Mouse (Mus musculus) CD4-positive, CD25-positive, alpha-beta regulatory T cell, adult 4 months (primary cell): ENCODE results near the gene Itfg2. TPM values are rescaled to one million over a fixed set of nuclear protein-coding genes. Genes with fewer than 3 reads are reported as not detected.
A peak's percentile ranks its signal among the peaks of the same experiment; 100 is the strongest.

Experiments
- ATAC-seq: one replicate; pipeline ENCODE4 v1.8.0; 2017
- polyA plus RNA-seq, 2 experiments: library from polyadenylated mRNA; unstranded; fragments of 100-300 nt; shearing (Covaris generic); gene quantifications; one replicate each; pipeline ENCODE4 v1.2.1; 2017

Gene Itfg2
- polyA plus RNA-seq, 2 experiments from 2014 or later: 24.5 to 37.1 TPM

DNA sequence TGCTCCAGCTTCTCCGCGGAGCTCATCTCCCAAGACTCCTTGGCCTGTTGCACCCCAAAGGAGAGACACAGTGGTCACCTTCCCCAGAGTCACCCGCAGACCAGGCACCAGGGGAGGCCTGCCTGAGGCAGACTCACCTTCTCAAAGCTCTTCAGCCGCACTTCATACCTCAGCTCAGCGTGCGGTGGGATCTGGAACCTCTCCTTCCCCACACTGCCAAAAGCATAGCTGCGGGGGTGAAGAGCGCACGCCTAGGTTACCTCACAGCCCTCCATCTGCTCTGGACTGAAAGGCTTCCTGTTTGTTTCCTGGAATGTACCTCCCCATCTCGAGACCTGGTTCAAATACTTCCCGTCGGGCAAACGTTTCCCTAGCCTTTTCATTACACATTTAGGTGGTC lies 8.8 kb upstream of the Itfg2 start:
- no peak for ATAC-seq

DNA sequence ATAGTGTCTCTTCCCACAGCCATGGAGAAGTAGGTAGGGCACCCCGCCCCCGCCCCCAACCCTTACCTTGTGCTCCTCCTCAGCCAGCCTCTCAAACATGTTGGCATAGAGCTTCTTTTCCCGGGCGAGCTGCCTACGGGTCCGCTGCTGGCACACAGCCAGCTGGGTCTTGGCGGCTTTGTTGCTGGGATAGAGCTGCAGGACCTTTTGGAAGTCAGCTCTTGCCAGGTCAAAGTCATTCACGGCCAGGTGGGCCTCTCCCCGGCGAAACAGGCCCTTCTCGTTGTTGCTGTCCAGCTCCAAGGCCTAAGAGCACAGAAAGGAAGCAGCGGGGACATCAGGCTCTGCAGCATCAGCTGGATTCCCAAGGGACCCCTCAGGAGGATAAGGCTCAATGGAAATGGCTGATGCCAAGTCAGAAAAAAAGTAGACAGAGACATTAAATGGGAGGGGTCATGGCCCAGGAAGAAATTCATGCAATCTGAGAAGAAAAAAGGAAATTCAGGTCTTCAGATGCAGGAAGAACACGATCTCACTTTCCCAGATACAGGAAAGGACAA lies 7.7 kb upstream of the Itfg2 start:
- no peak for ATAC-seq

DNA sequence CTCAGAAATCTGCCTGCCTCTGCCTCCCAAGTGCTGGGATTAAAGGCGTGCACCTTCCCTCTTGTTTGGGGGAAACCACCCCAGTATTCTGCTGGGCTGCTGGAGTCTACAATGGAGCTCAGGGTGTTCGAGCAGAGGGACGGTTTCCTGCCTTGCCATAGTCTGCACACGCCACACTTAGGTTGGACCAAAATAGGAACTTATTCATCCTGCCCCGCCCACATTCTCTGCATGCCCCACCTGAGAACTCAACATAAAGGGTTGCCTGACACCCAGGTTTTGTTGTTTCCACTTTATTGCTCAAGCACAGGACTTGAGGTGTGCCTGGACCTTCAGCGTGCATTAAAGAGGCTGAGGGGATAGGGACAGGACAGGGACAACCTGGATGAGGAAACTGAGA lies 5.1 kb upstream of the Itfg2 start:
- ATAC-seq: no peak

DNA sequence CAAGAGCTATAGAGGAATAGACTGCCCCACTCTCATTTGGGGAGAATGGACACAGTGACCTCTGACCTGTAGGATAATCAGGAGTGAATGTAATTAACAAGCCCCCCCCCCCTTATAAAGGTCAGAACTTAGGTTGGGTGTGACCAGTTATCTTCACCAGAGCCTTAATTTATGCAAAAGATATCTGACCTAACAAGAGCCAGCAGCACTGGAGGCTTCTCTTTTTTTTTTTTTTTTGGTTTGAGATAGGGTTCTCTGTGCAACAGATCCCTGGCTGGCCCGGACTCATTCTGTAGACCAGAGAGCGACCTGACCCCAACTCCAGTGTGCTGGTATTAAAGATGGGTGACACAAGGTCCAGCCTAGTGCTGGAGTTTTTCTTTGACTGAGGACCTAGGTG lies 4.6 kb upstream of the Itfg2 start:
- no peak for ATAC-seq

DNA sequence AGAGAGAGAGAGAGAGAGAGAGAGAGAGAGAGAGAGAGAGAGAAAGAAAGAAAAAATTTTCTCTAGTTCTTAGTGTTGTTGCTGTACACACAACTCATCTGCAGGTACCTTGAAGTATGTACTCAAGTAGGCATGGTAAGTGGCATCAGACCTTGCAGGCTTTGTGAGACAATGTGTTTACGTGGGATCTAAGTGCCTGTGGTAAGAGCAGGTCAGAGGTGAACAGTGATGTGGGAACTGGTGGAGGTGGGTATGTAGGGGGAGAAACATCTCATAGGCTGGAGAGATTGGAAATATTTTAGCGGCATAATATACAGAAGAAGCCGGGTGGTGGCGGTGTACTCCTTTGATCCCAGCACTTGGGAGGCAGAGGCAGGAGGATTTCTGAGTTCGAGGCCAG lies 2.8 kb upstream of the Itfg2 start:
- no peak for ATAC-seq

DNA sequence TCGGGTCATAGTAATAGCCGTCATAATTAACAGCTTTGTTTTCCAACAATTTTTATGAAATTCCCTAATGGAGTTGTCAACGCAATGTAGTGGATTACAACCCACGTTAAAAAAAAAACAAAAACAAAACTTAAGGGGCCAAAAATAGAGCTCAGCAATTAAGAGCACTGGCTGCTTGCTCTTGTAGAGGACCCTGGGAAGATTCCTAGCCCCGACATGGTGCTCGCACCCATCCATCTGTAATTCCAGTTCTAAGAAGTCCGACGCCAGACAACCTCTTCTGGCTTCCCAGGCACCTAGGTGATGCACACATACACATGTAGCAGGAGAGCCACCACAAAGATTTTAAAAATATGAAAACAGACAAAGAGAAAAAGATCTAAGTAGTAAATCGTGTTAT lies 315 bp upstream of the Itfg2 start:
- peak; percentile 2 for ATAC-seq

DNA sequence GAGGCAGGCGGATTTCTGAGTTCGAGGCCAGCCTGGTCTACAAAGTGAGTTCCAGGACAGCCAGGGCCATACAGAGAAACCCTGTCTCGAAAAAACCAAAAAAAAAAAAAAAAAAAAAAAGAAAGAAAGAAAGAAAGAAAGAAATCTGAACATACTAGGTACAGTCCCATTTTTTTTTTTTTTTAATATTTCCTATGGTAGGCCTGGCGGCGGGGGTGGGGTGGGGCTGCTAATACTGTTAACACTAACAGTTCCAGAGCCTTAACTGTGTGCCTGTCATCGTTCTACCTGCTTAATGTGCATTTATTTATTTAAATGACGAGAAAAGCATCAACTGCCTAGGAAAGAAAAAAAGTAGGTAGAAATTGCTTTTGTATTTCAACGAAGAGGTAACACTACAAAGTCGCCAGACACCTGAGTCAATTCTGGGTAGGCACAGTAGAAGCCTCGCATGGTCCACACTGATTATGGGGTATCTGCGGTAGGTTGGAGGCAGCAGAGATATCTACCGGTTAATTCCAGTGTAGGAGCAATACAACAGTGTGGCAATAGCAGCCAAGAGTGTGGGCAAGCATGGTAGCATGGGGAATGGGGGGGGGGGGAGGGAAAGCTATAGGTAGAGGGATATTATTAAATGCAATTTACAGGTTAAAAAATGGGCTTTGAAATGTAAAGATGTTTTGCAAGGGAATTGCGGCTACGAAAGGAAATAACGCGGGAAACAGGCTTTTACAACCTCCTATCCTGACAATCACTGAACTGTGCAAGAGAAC lies 1.0 kb downstream of the Itfg2 start:
- no peak for ATAC-seq

DNA sequence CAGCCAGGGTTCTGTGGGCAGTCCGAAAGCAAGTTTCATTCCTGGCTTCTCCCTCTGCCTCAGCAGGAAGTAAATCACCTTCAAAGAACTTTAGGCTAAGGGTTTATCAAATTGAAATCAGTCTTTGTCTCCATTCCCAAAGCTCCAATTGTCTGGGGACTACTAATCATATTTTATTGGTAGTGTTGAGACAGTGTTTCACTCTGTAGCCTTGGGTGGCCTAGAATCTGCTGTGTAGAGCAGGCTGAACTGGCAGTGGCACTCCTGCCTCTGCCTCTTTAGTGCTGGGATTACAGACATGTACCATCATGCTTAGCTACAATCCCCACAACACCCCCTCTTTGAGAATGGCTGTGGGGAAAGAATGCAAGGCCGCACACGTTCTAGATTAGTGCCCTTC lies 3.3 kb downstream of the Itfg2 start:
- ATAC-seq: no peak

DNA sequence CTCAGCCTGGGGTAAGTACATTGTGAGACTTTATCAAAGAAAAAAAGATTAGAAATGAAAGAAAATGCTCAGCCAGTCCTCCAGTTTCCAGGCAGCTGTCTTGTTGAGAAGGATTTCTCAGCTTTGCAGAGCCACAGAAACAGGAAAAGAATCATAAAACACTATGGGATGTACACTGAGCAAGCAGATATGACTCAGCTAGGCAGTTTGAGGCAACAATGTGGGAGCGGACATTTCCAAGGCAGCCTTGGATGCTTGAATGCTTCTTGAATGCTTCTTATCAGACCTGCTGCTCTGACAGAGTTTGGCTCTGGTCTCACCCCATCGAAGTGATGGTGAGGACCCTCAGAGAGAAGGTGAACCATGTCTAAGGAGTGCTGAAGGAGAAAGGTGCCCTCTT lies 3.7 kb downstream of the Itfg2 start:
- ATAC-seq: no peak

DNA sequence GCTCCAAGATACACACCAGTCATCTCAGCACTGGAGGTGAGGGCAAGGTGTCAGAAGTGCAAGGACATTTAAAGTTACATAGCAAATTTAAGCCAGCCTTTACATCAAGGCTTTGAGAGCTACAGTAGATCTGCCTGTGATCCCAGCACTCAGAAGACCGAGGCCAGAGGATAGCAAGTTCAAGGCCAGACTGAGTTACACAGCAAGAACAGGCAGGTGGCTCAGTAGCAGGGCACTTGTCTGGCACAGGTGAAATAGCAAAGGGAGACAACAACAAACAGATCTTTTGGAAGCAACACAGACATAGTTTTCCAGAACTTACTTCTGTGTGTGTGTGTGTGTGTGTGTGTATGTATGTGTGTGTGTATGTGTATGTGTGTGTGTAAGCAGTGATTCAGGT lies 6.7 kb downstream of the Itfg2 start:
- ATAC-seq: no peak

DNA sequence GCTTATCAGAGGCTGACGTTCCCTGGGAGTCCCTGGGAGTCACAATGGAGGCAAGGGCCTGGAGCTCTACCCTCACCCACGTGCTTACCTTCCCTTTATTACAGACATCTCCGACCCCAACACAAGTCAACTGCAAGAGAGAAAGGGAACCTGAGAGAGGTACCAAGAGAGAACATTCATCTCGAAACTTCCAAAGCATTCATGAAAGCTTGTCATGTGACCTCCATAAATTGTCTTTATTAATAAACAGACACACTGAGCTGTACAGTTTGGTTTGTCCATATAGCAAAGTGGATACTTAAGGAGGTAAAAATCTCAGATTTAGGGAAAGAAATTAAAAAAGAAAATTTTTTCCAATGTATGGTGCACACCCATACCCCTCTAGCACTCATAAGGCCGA lies 8.6 kb downstream of the Itfg2 start:
- ATAC-seq: no peak

DNA sequence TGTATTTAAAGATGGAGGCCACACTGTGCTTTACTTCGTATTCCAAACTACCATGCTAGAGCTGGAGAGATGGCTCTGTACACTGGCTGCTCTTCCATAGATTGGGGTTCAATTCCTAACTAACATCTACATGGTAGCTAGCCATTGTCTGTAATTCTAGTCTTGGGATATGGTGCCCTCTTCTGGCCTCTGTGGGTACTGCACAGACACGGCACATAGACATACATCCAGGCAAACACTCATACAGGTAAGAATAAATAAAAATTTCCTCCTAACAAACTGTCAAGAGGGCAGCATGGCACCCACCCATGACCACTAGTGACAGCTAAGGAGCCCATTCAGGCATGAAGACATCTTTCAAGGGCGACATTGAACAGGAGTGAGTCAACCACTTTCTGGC lies 13.6 kb downstream of the Itfg2 start:
- ATAC-seq: peak; percentile 86

DNA sequence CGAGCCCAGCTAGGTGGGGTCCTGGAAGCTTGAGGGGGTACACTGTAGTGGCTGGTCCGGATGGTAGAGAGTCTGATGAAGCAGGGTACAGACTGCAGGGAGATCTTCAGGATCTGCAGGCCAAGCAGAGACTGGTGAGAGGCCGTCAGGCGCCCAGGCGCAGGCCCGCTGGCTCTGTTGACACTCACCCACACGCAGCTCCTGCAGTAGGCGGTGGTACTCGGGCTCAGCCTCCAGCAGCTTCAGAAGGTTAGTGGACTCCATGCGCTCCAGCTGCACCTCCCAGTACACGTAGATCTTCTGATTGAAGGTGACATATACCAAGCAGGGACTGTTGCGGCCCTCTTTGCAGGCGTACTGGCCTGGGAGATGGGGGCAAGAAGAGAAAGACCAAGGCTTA lies 14.4 kb downstream of the Itfg2 start:
- no peak for ATAC-seq

DNA sequence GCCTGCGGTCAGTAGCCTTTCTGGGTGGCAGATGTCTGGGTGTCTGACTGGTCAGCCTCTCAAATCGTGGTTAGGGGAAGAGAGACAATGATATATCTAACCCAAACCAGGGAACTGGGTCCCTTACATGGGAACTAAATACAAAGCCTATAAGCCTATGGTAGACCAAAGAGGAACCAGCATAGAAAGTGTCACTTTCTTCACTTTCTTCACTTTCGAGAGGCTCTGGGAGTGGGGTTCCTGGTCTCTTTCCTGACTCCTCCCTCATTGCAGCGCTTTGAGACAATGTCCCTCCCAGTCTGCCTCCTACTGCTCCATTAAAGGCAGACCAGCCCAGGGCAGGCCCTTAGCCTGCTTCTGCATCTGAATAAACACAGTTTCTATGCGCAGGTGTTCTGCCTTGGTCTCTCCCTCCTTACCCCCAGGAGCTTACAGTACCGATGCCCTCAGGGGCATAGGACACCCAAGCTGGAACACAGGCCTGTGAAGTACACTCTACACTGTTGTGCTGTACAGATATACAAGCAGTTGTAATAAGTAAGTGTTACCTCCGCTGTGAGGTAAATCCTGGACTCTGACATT lies 16.1 kb downstream of the Itfg2 start:
- ATAC-seq: no peak

DNA sequence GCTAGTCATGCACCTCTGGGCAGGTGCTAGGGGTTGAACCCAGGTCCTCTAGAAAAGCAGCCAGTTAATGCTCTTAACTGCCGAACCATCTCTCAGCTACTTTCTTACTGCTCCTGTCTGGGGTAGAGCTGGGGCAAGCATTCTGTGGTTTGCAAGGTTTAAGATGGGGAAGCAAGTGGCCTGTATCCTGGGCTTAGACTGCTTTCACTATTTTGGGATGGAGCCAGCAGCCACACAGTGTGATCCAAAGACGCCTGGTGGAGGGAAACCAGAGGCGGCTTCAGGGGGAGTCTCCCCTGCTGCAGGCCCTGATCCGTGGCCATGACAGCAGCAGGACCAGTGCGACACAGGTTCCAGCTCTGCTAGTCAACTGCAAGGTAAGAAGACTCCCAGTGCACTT lies 20.0 kb downstream of the Itfg2 start:
- no peak for ATAC-seq

DNA sequence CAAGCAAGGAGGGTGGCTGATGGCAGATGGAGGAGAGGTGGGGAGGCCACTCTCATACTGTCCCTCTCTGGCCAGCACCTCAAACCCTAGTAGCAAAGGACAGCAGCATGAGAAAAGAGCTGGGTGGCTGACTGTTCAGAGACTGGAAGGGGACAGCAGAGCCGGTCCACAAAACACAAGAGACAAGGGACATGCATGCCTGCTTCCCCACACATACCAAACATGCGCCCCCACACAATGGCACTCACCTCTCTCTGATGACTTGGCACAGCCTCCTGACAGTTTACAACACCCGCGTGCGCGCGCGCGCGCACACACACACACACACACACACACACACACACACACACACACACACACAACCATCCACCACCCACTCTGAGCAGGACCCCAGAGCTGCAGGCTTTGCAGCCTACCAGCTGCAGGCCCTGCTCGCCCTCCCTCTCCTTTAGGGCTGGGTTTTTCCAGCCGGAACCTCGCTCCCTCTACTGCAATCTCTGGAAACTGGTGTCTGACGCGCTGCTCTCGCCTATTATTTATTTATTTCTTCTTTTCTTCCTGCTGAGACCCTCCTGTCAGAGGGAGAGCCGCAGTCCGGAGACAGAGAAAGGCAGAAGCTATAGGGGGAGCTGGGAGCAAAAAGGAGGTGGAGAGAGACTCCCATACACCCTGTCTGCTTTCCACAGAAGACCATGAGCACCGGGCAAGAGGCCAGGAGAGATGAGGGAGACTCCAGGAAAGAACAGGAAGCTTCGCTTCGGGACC lies 25.1 kb downstream of the Itfg2 start:
- ATAC-seq: no peak

DNA sequence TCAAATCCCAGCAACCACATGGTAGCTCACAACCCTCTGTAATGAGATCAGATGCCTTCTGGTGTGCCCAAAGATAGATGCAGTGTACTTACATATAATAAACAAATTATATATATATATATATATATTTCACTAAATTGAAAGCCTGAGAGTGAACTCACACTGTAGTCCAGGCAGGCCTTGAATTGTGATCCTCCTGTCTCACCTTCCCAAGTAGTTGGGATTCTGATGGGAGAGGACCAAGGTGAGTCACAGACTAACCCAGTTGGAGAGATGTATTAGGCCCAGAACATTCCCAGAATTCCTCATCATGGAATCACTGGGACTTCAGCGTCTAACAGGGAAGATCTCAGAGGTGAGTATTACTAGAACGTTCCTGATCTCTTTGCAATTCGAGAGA lies 25.7 kb downstream of the Itfg2 start, which contains the start of gene Nrip2:
TSS of gene Nrip2 (plus strand) at position 301 of the 400 bp plus-strand sequence.
- no peak for ATAC-seq

DNA sequence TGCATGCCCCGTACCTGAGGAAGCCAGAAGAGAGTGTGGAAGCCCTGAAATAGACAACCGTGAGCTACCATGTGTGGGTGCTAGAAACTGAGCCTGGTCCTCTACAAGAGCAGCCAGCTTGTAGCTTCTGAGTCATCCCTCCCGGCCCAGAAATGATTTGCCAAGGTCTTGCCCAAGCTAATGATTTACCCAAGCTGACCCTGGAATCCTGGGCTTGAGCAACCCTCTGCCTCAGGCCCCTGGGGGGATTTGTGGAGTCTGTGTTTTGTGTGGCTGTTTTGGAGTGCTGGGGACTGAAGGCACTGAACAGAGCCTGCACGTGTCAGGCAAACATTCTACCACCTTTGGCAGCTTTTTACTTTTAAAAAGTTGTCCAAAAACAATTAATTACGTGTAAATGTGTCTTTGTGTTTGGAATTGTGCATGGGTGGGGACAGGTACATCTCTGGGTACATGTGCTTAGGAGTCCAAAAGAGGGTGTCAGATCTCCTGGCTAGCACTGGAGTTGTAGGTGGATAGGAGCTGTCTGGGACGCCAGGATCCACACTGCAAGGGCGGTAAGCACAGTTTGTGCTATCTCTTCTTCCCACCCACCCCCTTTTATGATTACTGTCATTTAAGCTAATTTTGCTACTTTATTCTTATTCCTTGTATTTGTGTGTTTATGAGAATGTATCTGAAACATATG lies 27.0 kb downstream of the Itfg2 start:
- ATAC-seq: no peak

DNA sequence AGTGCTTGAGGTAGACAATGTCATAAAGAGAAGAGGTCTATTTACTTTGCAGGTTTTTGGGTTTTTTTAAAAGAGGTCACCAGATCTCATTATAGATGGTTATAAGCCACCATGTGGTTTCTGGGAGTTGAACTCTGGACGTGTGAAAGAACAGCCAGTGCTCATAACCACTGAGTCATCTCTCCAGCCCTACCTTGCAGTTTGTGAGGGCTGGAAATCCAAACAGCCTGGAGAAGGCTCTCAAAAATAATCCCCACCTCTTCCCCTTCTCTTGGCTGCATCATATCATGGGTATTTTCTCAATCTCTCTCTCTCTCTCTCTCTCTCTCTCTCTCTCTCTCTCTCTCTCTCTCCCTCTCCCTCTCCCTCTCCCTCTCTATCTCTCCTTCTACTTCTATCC lies 34.0 kb downstream of the Itfg2 start:
- no peak for ATAC-seq

DNA sequence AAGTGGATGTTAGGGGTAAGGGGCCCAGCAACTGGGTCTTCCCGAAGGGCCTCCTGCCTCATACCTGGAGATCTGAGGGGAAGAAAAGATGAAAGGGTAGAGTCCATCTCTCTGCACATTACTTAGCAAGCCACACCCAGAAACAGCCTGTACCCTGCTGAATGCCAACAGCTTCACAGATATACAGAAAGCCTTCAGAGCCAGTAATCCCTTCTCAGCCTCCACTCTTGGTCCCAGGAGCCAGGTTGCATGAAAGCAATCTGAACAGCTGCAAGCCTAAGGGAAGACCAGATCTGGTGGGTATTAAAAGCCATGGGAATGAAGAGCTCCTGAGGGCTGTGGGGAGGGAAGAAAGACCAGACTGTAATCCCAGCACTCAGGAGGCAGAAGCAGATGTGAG lies 35.5 kb downstream of the Itfg2 start:
- ATAC-seq: no peak

DNA sequence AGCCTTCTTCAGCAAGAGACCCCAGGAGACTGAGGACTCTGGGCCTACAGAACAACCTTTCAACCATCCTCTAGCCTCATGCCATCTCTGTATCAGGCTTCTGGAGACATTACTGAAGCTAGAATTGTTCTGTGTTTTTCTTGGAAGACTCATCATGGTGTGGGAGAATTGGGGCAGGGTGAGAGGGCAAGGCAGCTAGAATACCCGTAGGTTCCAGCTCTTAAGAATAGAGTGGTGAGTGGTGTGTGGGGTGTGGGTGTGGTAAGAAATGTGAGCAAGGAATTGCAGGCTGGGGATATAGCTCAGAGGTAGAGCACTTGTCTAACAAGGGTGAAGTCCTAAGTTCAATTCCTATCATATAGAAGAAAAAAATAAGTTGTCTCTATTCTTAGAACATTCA lies 39.7 kb downstream of the Itfg2 start:
- no peak for ATAC-seq

DNA sequence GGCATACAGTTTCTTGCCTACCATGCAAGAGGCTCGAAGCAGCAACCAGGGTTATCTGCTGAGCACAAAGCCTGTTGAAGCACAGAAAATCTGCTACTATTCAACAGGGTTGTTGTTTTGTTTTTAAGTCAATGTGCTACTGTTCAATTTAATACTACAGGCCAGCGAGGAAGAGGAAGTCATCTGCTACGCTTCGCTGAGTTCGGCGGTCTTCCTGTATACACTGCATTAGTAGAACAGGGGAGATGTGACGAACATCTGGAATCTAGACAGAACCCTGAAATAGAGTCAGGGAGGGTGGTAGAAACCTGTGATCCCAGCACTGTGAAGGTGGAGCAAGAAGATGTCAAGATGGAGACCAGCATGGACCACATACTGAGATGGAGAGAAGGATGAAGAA lies 41.0 kb downstream of the Itfg2 start:
- no peak for ATAC-seq

DNA sequence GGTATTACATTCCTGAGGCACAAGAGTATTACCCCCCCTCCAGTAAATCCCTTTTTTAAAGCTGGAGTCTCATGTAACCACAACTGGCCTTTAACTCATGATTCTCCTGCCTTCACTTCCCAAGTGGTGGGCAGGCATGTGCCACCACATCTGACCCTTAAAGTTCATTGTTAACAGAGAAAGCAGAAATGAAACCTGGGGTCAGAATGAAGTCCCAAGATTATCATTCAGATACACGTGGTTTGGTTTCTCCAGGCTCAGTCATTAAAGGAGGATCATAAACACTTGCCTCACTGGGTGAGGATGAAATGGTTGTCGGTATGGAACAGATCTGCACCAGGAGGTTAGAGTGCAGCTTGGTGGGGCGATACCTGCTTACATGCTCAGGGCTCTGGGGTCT lies 43.5 kb downstream of the Itfg2 start:
- no peak for ATAC-seq
